In the genomic region with DNA sequence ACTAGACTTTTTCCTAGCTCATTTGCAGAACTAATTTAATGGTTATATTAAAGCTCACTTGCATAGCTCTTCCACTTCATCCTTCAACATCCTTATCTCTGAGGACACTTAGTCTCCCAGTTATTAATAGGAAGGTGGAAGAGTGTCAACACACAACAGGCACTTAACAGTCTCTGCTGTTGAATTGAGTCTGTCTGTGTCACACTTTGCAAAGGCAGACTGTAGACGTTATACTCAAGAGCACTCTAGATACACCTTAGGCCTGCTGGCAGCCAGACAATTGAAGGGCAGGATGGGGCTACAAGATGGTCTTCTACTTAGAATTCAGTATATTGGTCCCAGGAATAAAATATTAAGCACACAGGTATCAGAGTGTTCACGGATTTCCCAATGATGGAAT, we compare ENCODE assay signal across 21 mouse cellular contexts.
DNase-seq lines count a peak whose midpoint lies in the region; ATAC-seq and TF ChIP-seq lines count a peak whose summit lies in the region.
"Had no signal": no experiment of that assay in that cellular context is flagged by ENCODE, and none has a peak within 500 bp of the region (broad histone marks: within the 10 kb centered on the region; RNA-seq: fewer than 3 reads in every experiment).

No protein-coding gene starts in this region.

- H3K9me3 ChIP-seq in heart, embryonic 14.5 days (ENCODE audit: control insufficient read depth, low read length), result peaks cover 10% of the 10 kb centered on the region; the same call in 1 of the 2 replicates
- H3K9me3 ChIP-seq in heart, postnatal 0 days (replicated peaks; ENCODE audit: control insufficient read depth, low read length), result peaks cover 13% of the 10 kb centered on the region
- H3K9me3 ChIP-seq: embryonic facial prominence, embryonic 13.5 days; embryonic facial prominence, embryonic 15.5 days; forebrain, embryonic 12.5 days had no signal

- TF ChIP-seq EP300 in heart, postnatal 0 days (IDR thresholded peaks at IDR 0.05; ENCODE audit: low read depth), result no peak

- H3K4me2 ChIP-seq in heart, embryonic 14.5 days (ENCODE audit: low read length), result no peak overlapping the region
- H3K4me2 ChIP-seq in heart, postnatal 0 days (ENCODE audit: low read depth, low read length), result no peak overlapping the region
- H3K4me2 ChIP-seq: embryonic facial prominence, embryonic 13.5 days; embryonic facial prominence, embryonic 15.5 days; forebrain, embryonic 12.5 days had no signal

- H3K4me1 ChIP-seq in heart, embryonic 14.5 days (ENCODE audit: control insufficient read depth in 2 of 2, insufficient read depth in 2 of 2, low read length in 2 of 2), result no peaks in the 10 kb centered on the region
- H3K4me1 ChIP-seq in heart, postnatal 0 days (ENCODE audit: control insufficient read depth, insufficient read depth), result no peaks in the 10 kb centered on the region
- H3K4me1 ChIP-seq: embryonic facial prominence, embryonic 13.5 days; embryonic facial prominence, embryonic 15.5 days; forebrain, embryonic 10.5 days; forebrain, embryonic 12.5 days had no signal

- 0 out of 2 replicates have a peak, but pooled peaks have one; percentile 39 for ATAC-seq in heart, embryonic 14.5 days (ENCODE audit: insufficient number of reproducible peaks, insufficient read depth, low FRiP score, low read depth)
- peak; percentile 63; the same call in 1 of the 2 replicates for ATAC-seq in heart, postnatal 0 days (ENCODE audit: insufficient read depth, low read depth)
- ATAC-seq: forebrain, embryonic 14.5 days; forebrain, embryonic 16.5 days had no signal

- no peak overlapping the region for H3K4me3 ChIP-seq in heart, embryonic 14.5 days (ENCODE audit: control insufficient read depth in 1 of 2, insufficient read depth in 1 of 2, low read depth in 1 of 2, low read length in 2 of 2)
- no peak overlapping the region for H3K4me3 ChIP-seq in heart, postnatal 0 days (ENCODE audit: low read depth, low read length)
- H3K4me3 ChIP-seq: embryonic facial prominence, embryonic 13.5 days; embryonic facial prominence, embryonic 15.5 days; erythroblast, embryonic 14.5 days; forebrain, embryonic 10.5 days; forebrain, embryonic 12.5 days had no signal

- TF ChIP-seq CTCF in heart, postnatal 0 days (IDR thresholded peaks at IDR 0.05; ENCODE audit: low read depth), result no peak

- peaks cover 50% of the 10 kb centered on the region for H3K27me3 ChIP-seq in heart, embryonic 14.5 days (ENCODE audit: control insufficient read depth, insufficient read depth, low read length)
- peaks cover 34% of the 10 kb centered on the region for H3K27me3 ChIP-seq in heart, postnatal 0 days (ENCODE audit: control insufficient read depth, insufficient read depth, low read length)
- H3K27me3 ChIP-seq: embryonic facial prominence, embryonic 13.5 days; embryonic facial prominence, embryonic 15.5 days; forebrain, embryonic 12.5 days had no signal

- no peaks in the 10 kb centered on the region for H3K36me3 ChIP-seq in heart, embryonic 14.5 days (ENCODE audit: control insufficient read depth, insufficient read depth, low read length)
- H3K36me3 ChIP-seq in heart, postnatal 0 days (replicated peaks; ENCODE audit: control insufficient read depth, insufficient read depth, low read length), result no peaks in the 10 kb centered on the region
- H3K36me3 ChIP-seq: embryonic facial prominence, embryonic 13.5 days; embryonic facial prominence, embryonic 15.5 days; forebrain, embryonic 10.5 days; forebrain, embryonic 12.5 days had no signal

- H3K27ac ChIP-seq in heart, embryonic 14.5 days (replicated peaks in 1 of 2; ENCODE audit: control insufficient read depth in 1 of 2, insufficient read depth in 1 of 2, low read depth in 2 of 2, low read length in 2 of 2), result no peak overlapping the region
- H3K27ac ChIP-seq in heart, postnatal 0 days (ENCODE audit: low read depth), result no peak overlapping the region
- H3K27ac ChIP-seq: embryonic facial prominence, embryonic 13.5 days; embryonic facial prominence, embryonic 15.5 days; forebrain, embryonic 10.5 days; forebrain, embryonic 12.5 days had no signal

- 42% methylated on average over 2 of the region's 2 CpGs for WGBS in heart, embryonic 14.5 days
- WGBS in heart, postnatal 0 days, result 49% methylated on average over 2 of the region's 2 CpGs

- H3K9ac ChIP-seq in heart, embryonic 14.5 days (ENCODE audit: low read length), result no peak overlapping the region
- no peak overlapping the region for H3K9ac ChIP-seq in heart, postnatal 0 days (replicated peaks; ENCODE audit: low read depth, low read length)
- H3K9ac ChIP-seq: embryonic facial prominence, embryonic 13.5 days; embryonic facial prominence, embryonic 15.5 days; forebrain, embryonic 12.5 days had no signal

- no peak for DNase-seq in heart, postnatal 10 days
- DNase-seq in heart, postnatal 0 days (ENCODE audit: low spot score), result peak; percentile 63
- DNase-seq in heart, postnatal 25 days (ENCODE audit: low spot score), result no peak
- DNase-seq: adrenal gland, adult 2 months; adrenal gland, postnatal 10 days; adrenal gland, postnatal 25 days; cerebellum, adult 11 months; cerebellum, adult 18-20 months; cerebellum, adult 8-10 months; cerebellum, adult 9-11 months; cerebellum, postnatal 14 days; cerebellum, postnatal 36 days; embryo, embryonic 11 days had no signal

- intact Hi-C loops in heart, postnatal 10 days (cut with DNase I), result no loop called here
- intact Hi-C loops in heart, postnatal 25 days (cut with DNase I), result no loop called here
